Mouse (Mus musculus) heart, embryonic 13.5 days (tissue): ENCODE results near the gene Pde10a. TPM values are rescaled to one million over a fixed set of nuclear protein-coding genes. Genes with fewer than 3 reads are reported as not detected.

Experiments
- ATAC-seq: fragments of 200-750 bp; cut with Nextera tagmentation; 2 replicates; pipeline ENCODE4 v1.8.0; 2017; ENCODE audit warnings: moderate TSS enrichment; ENCODE audit not compliant: insufficient number of reproducible peaks, low FRiP score, low TSS enrichment; ENCODE audit errors: extremely low read depth
- H3K27ac ChIP-seq: fragments of 300-500 bp; sonication (generic); replicated peaks from 2 replicates; pipeline ENCODE4 v1.5.1; 2015; ENCODE audit warnings: moderate library complexity, mild to moderate bottlenecking, inconsistent platforms
- H3K27me3 ChIP-seq: fragments of 300-500 bp; sonication (generic); replicated peaks from 2 replicates; pipeline ENCODE4 v1.6.1; 2015; ENCODE audit warnings: mild to moderate bottlenecking, inconsistent platforms
- H3K36me3 ChIP-seq: fragments of 300-500 bp; sonication (generic); 2 replicates; pipeline ENCODE4 v1.6.1; 2015; ENCODE audit warnings: mild to moderate bottlenecking, inconsistent platforms
- H3K4me1 ChIP-seq: fragments of 300-500 bp; sonication (generic); 2 replicates; pipeline ENCODE4 v1.6.1; 2015; ENCODE audit warnings: inconsistent platforms
- H3K4me2 ChIP-seq: fragments of 300-500 bp; sonication (generic); 2 replicates; pipeline ENCODE4 v1.6.1; 2015; ENCODE audit warnings: inconsistent platforms, mild to moderate bottlenecking, moderate library complexity
- H3K4me3 ChIP-seq: fragments of 300-500 bp; sonication (generic); 2 replicates; pipeline ENCODE4 v1.5.1; 2015; ENCODE audit warnings: moderate library complexity, mild to moderate bottlenecking, inconsistent platforms
- H3K9ac ChIP-seq: fragments of 300-500 bp; sonication (generic); 2 replicates; pipeline ENCODE4 v1.6.1; 2015; ENCODE audit warnings: inconsistent platforms, mild to moderate bottlenecking, moderate library complexity
- H3K9me3 ChIP-seq: fragments of 300-500 bp; sonication (generic); 2 replicates; pipeline ENCODE4 v1.6.1; 2016; ENCODE audit warnings: inconsistent platforms
- WGBS: fragments of 180-500 bp; shearing (Covaris S2); methylation state at CpG from one replicate; pipeline ENCODE4 v1.1.7; 2015; ENCODE audit warnings: mixed read lengths; 5-methylcytosine and 5-hydroxymethylcytosine counted together
- polyA plus RNA-seq: library from polyadenylated mRNA; unstranded; fragments of >200 nt; fragmentation: Nextera tagmentation; extraction: Ambion mirVana; gene quantifications from 2 replicates; pipeline ENCODE4 v1.2.1, GENCODE M21; 2015

The Pde10a gene
- polyA plus RNA-seq, 1 experiment from 2014 or later: 1.1 TPM

DNA sequence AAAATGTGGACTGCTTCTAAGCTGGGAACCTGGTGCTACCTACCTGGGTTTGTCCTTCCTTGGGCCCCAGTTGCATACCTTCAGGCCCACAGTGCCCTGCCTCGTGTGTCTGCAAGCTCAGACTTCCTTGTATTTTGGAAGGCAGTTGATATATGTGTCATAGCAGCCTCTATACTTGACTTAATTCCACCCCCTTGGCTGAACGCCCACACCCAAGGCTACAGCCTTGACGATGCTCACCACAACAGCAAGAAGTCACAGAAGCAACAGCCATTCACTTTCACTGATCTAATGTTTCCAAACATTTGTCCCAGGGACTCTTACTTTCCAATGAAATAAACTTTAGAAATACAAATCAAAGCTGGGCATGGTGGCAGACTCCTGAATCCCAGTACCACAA lies 123.1 kb downstream of the Pde10a start:
- H3K4me1 ChIP-seq: no peaks in the 10 kb centered on the region
- H3K9ac ChIP-seq: no peak overlapping the region
- H3K27ac ChIP-seq: no peak overlapping the region
- no peak overlapping the region for H3K4me3 ChIP-seq
- no peak for ATAC-seq
- no peak overlapping the region for H3K4me2 ChIP-seq
- no peaks in the 10 kb centered on the region for H3K36me3 ChIP-seq
- 58% methylated on average over 3 of the region's 3 CpGs for WGBS
- H3K9me3 ChIP-seq: no peaks in the 10 kb centered on the region
- H3K27me3 ChIP-seq: peaks cover 12% of the 10 kb centered on the region

DNA sequence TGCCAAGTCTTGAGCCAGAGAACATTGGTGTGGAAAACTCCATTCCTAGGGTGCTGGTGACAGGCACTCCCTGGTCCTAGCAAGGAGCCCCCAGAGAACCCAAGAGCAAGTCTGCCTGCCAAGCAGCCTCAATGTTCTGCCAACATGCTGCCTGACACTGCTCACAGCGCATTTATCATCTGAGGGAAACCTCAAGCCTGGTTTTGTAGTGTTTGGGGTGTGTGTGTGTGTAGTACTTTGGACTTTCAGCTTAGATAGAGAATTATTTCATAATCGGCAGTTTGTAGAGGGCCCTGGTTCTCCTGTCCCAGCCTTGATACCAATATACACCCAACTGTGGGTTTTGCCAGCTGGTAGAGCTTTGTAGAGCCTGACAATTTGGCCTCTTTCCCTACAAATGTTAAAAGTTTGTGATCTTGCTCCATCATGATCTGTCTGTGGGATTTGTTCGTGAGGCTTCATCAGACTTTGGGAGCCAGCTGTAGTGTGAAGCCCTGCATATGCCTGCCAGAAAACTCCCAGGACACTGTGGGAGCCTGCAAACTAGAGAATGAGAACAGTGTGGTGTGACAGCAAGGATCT lies 127.6 kb downstream of the Pde10a start:
- no peak overlapping the region for H3K27ac ChIP-seq

DNA sequence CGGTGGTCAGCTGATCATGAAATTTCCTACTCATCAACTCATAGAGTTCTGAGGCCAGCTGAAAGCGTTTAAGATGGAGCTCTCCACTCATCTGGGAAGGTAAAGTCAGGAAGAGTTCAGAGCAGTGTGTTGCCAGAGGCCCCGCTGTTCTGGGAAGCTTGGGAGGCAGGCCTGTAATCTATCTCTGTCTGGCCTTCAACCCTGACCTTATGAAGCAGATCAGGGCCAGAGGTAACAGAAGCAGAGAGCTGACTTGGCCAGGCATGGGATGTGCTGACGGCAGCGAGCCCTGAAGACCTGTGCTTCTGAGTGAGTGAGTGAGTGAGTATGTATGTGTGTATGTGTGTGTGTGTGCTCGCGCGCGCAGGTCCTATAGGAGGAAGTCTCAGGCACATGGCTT lies 132.5 kb downstream of the Pde10a start:
- H3K27ac ChIP-seq: no peak overlapping the region
- peaks cover 24% of the 10 kb centered on the region for H3K27me3 ChIP-seq
- no peaks in the 10 kb centered on the region for H3K9me3 ChIP-seq
- 71% methylated on average over 9 of the region's 9 CpGs for WGBS
- no peaks in the 10 kb centered on the region for H3K36me3 ChIP-seq
- H3K9ac ChIP-seq: no peak overlapping the region
- ATAC-seq: no peak
- H3K4me1 ChIP-seq: no peaks in the 10 kb centered on the region
- H3K4me3 ChIP-seq: no peak overlapping the region
- no peak overlapping the region for H3K4me2 ChIP-seq

More for the DNA sequence above, 127.6 kb downstream of the Pde10a start:
- Histone ChIP-seq H3K9ac (no peak overlapping the region), H3K9me3 (no peaks in the 10 kb centered on the region), H3K4me3 (no peak overlapping the region), H3K4me1 (no peaks in the 10 kb centered on the region), H3K4me2 (no peak overlapping the region), H3K36me3 (no peaks in the 10 kb centered on the region), H3K27me3 (peaks cover 11% of the 10 kb centered on the region)
- WGBS: 76% methylated on average over 3 of the region's 3 CpGs
- ATAC-seq: no peak

DNA sequence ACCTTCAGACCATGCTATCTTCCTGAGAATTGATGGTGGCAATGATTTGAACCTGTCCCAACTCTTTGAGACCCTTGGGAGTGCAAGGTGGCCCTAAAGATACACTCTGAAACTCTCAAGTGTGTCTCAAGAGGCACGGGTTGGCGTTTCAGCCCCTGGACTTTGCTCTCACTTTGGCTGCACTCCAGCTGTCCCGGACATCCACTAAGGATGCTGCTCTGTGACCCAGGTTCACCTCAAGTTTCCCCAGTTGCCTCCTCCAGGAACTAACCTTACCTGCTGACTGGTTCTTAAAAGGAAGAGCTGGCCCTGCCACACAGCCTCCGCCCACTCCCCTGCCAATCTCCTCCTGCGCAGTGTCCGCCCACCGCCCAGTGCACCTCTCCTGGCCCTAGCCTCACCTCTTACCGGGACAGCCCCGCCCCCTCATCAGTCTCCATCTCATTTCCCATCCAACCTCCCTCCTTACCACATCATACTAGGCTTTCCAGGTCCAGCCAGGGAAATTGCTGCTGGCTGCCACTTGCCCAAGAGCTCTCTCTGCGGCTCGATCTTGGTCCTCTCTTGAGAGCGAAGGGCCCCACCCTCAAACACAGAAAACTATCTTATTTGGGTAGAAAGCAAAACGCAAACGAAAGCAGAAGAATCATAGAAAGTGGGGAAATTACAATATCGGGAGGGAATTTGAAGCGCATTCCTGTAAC lies 133.7 kb downstream of the Pde10a start:
- no peak overlapping the region for H3K4me2 ChIP-seq
- no peaks in the 10 kb centered on the region for H3K4me1 ChIP-seq
- no peaks in the 10 kb centered on the region for H3K36me3 ChIP-seq
- no peak overlapping the region for H3K4me3 ChIP-seq
- no peak overlapping the region for H3K9ac ChIP-seq
- no peak for ATAC-seq
- 62% methylated on average over 16 of the region's 16 CpGs for WGBS
- H3K27ac ChIP-seq: no peak overlapping the region
- peaks cover 18% of the 10 kb centered on the region; the same call in 1 of the 2 replicates for H3K27me3 ChIP-seq
- H3K9me3 ChIP-seq: no peaks in the 10 kb centered on the region

DNA sequence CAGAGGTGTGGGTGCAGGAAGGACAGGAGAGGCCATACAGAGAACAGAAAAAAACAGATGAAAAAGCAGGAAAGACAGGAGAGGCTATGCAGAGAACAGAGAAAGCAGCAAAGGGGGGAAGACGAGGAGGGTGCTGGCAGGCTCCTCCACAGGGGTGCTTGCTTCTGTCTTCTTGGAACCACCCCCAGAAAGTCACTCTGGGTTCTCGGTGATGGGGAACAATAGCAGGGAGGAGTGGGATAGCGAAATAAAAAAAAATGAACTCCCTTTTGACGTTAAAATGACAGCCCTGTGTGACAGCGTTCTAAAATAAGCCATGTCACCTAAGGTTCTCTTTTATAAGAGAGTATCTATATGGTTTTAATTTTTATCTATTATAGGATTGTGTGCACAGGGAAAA lies 141.7 kb downstream of the Pde10a start:
- no peak overlapping the region for H3K9ac ChIP-seq
- H3K36me3 ChIP-seq: no peaks in the 10 kb centered on the region
- H3K4me3 ChIP-seq: no peak overlapping the region
- WGBS: 58% methylated on average over 5 of the region's 5 CpGs
- H3K27me3 ChIP-seq: 0 out of 2 replicates have a peak, but pooled peaks cover 4% of the 10 kb centered on the region
- H3K9me3 ChIP-seq: no peaks in the 10 kb centered on the region
- H3K4me2 ChIP-seq: no peak overlapping the region
- no peak for ATAC-seq
- no peaks in the 10 kb centered on the region for H3K4me1 ChIP-seq
- no peak overlapping the region for H3K27ac ChIP-seq

DNA sequence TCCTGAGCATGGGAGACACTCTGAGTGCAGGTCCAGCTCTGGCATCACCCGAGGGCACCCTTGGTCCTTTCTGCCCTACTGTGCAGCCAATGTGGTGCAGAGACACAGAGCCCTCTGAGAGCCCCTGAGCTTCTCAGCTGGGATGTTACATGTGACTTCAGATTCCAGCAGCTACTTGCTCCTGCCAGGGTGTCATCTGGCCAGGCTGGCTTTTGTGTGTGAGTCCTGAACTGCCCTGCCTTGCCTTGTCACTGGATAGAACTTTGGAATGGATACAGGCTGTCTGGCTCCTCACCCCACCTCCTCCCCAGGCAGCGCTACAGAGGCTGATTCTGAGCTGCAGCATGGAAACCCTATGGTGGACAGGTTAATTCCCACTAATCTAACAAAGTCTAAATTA lies 149.5 kb downstream of the Pde10a start:
- no peaks in the 10 kb centered on the region for H3K36me3 ChIP-seq
- no peak overlapping the region for H3K27ac ChIP-seq
- WGBS: 67% methylated on average over 2 of the region's 2 CpGs
- H3K4me2 ChIP-seq: no peak overlapping the region
- no peak overlapping the region for H3K4me3 ChIP-seq
- H3K9me3 ChIP-seq: no peaks in the 10 kb centered on the region
- no peak for ATAC-seq
- no peak overlapping the region for H3K9ac ChIP-seq
- no peaks in the 10 kb centered on the region for H3K27me3 ChIP-seq
- H3K4me1 ChIP-seq: no peaks in the 10 kb centered on the region

DNA sequence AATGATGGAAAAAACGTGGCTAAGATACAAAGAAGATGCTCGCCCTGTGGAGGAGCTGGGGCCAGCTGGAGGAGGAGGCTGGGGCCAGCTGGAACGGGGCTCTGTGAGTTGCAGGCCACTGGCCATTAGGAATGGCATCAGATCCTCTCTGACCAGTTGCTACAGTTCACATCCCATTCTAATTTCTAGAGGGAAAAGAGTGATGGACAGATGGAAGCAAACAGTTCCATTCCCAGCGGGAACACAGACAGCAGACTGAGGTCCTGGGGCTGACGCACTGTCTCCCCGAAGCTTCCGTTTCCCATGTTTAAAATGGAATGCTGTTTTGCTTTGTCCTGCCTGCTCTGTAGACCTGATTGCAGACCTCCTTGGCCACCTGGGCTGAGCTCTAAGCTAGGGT lies 161.2 kb downstream of the Pde10a start:
- H3K9me3 ChIP-seq: no peaks in the 10 kb centered on the region
- no peak for ATAC-seq
- no peak overlapping the region for H3K9ac ChIP-seq
- H3K27me3 ChIP-seq: no peaks in the 10 kb centered on the region
- WGBS: 62% methylated on average over 7 of the region's 7 CpGs
- no peaks in the 10 kb centered on the region for H3K4me1 ChIP-seq
- no peak overlapping the region for H3K27ac ChIP-seq
- no peak overlapping the region for H3K4me3 ChIP-seq
- no peak overlapping the region for H3K4me2 ChIP-seq
- no peaks in the 10 kb centered on the region for H3K36me3 ChIP-seq

DNA sequence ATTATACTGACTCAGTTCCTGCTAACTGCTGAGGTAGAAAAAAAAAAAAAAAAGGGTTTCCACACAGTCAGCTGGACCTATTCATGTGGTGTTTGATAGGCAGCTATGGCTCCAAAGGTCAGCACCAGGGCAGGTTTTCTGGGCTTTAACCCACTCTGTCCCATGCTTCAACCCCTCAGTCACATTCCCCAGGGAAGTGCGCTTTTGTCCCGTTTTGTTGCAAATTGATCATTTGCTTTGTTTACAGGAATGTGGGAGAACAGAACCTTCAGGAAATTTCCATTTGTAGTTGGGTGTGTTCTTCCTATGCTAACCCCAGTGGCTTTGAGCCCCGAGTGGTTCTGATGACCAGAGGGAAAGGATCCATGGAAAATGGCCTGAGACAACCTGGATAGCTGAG lies 162.9 kb downstream of the Pde10a start:
- Histone ChIP-seq H3K4me3 (no peak overlapping the region), H3K27me3 (no peaks in the 10 kb centered on the region), H3K36me3 (no peaks in the 10 kb centered on the region), H3K27ac (no peak overlapping the region), H3K9me3 (no peaks in the 10 kb centered on the region), H3K9ac (no peak overlapping the region), H3K4me2 (no peak overlapping the region), H3K4me1 (no peaks in the 10 kb centered on the region)
- WGBS: 68% methylated on average over 3 of the region's 3 CpGs
- no peak for ATAC-seq

DNA sequence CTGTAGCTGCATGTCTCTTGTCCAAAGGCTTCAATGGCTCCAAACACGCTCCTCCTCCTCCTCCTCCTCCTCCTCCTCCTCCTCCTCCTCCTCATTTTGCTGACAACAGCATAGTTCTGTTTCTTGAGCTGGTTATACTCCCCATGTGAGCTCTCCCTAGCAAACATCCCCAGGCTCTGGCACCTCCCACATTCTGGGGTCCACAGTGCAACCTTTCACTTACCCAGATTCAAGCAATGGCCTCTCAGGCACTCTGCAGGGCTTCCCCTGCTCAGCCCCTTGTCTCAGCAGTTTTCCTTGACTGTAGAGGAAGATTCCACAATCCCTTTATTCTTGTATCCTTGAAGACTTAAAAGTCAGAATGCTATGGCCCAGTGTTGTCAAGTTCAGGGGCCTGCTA lies 173.1 kb downstream of the Pde10a start:
- Histone ChIP-seq H3K4me1 (no peaks in the 10 kb centered on the region), H3K27ac (no peak overlapping the region), H3K36me3 (no peaks in the 10 kb centered on the region), H3K27me3 (no peaks in the 10 kb centered on the region), H3K9me3 (no peaks in the 10 kb centered on the region; the same call in 1 of the 2 replicates), H3K4me3 (no peak overlapping the region), H3K9ac (no peak overlapping the region), H3K4me2 (no peak overlapping the region)
- ATAC-seq: no peak
- 78% methylated on average over 1 of the region's 1 CpGs for WGBS

DNA sequence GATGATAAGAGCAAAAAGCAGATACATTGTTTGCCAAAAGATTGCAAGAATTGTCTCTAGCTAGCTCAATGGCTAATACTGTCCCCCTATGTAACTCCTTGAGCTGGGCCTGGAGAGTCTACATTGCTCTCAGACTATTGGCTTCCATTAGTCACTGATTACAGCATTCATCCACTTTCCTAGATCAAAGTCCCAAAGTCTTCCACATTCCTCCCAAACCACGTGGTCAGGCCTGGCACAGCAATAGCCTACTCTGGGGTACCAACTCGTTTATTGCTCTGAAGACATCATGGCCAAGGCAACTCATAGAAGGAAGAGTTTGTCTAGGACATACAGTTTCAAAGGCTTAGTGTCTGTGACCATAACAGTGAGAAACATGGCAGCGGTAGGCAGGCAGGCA lies 173.6 kb downstream of the Pde10a start:
- H3K9ac ChIP-seq: no peak overlapping the region
- 62% methylated on average over 3 of the region's 3 CpGs for WGBS

DNA sequence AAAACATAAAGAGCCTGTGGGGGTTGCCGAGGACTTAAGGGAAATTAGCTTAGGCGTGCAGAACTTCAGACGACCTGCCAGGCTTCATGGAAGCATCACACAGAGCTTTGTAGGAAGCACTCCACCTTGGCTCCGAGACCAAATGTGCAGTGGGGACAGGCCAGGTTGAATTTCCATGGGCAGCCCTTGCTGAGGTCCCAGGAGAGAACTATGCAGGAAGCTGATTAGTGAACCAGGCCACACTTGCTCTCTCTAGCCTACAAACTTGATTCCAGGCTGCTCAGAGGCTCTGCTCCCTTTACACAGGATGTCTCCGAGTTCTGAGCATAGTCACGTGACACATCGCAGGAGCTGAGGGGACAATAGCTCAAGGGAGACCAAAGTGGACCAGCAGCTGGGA lies 175.9 kb downstream of the Pde10a start:
- WGBS: 64% methylated on average over 7 of the region's 7 CpGs
- no peaks in the 10 kb centered on the region for H3K27me3 ChIP-seq
- no peak overlapping the region for H3K27ac ChIP-seq
- H3K9me3 ChIP-seq: no peaks in the 10 kb centered on the region; the same call in 1 of the 2 replicates
- no peak for ATAC-seq
- H3K4me3 ChIP-seq: no peak overlapping the region
- H3K4me2 ChIP-seq: no peak overlapping the region
- H3K36me3 ChIP-seq: no peaks in the 10 kb centered on the region
- H3K4me1 ChIP-seq: no peaks in the 10 kb centered on the region
- H3K9ac ChIP-seq: no peak overlapping the region

More for the DNA sequence above, 173.6 kb downstream of the Pde10a start:
- H3K27ac ChIP-seq: no peak overlapping the region
- no peaks in the 10 kb centered on the region; the same call in 1 of the 2 replicates for H3K9me3 ChIP-seq
- no peaks in the 10 kb centered on the region for H3K4me1 ChIP-seq
- H3K4me2 ChIP-seq: no peak overlapping the region
- no peak overlapping the region for H3K4me3 ChIP-seq
- H3K36me3 ChIP-seq: no peaks in the 10 kb centered on the region
- no peak for ATAC-seq
- H3K27me3 ChIP-seq: no peaks in the 10 kb centered on the region

DNA sequence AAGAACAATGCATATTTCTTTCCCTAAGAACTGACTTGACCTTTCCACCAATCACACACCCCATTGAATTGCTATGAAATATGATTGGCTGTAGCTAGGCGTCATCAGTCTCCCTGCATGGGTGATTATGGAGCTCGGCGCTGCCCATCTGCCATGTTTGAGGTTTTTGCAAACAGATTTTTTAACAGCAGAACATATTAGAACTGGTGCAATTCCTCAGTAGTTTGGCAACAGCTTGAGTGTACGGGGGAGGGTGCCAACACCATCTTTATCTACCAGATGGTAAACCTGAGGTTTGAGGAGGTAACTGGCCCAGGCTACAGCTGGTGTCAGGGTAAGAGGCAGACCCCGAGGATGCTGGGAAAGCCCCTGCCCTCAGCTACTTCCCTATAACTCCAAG lies 177.3 kb downstream of the Pde10a start:
- Histone ChIP-seq H3K4me3 (no peak overlapping the region), H3K36me3 (no peaks in the 10 kb centered on the region), H3K9ac (no peak overlapping the region), H3K4me2 (no peak overlapping the region), H3K27ac (no peak overlapping the region), H3K9me3 (no peaks in the 10 kb centered on the region), H3K27me3 (no peaks in the 10 kb centered on the region), H3K4me1 (no peaks in the 10 kb centered on the region)
- 76% methylated on average over 5 of the region's 5 CpGs for WGBS
- no peak for ATAC-seq
